In the genomic region with DNA sequence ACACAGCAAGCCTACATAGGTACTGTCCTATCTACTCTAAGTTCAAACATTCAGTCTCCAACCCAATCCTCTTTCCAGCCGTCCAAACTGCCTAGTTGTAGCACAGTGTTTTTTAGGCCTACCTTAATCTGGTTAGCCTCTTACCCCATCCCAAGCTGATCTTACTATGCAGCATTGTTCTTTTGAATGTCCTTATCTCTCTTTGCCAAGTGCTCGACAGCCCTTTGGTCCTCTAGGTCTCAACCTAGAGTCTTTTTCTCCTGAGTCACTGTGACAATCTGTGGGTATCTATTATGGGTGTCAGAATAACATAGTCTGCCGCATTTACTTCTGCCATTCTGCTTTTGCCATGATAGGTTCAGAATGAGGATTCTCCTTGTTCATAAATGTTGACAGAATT, we compare ENCODE assay signal across 32 mouse cellular contexts.
"Had no signal": no experiment of that assay in that cellular context is flagged by ENCODE, and none has a peak within 500 bp of the region (broad histone marks: within the 10 kb centered on the region; RNA-seq: fewer than 3 reads in every experiment).

No protein-coding gene starts in this region.

- H3K27me3 ChIP-seq: limb, embryonic 12.5 days; limb, embryonic 13.5 days; limb, embryonic 15.5 days; liver, embryonic 12.5 days; liver, embryonic 13.5 days; liver, embryonic 15.5 days; lung, embryonic 15.5 days; megakaryocyte, embryonic 14.5 days; midbrain, embryonic 12.5 days; midbrain, embryonic 13.5 days; midbrain, embryonic 15.5 days had no signal

- H3K27ac ChIP-seq: left cerebral cortex, adult 2 months; limb, embryonic 10.5 days; limb, embryonic 12.5 days; limb, embryonic 13.5 days; limb, embryonic 15.5 days; liver, embryonic 12.5 days; liver, embryonic 13.5 days; liver, embryonic 14.5 days; liver, embryonic 15.5 days; lung, embryonic 15.5 days; macrophage; midbrain, embryonic 10.5 days; midbrain, embryonic 12.5 days; midbrain, embryonic 13.5 days; midbrain, embryonic 15.5 days had no signal

- ATAC-seq: liver, embryonic 12.5 days; liver, postnatal 0 days; lung, postnatal 0 days; midbrain, embryonic 13.5 days; midbrain, embryonic 15.5 days; midbrain, embryonic 16.5 days had no signal

- H3K9ac ChIP-seq: limb, embryonic 12.5 days; limb, embryonic 13.5 days; limb, embryonic 15.5 days; liver, embryonic 12.5 days; liver, embryonic 13.5 days; liver, embryonic 14.5 days; liver, embryonic 15.5 days; liver, postnatal 0 days; lung, embryonic 14.5 days; lung, embryonic 15.5 days; midbrain, embryonic 12.5 days; midbrain, embryonic 13.5 days; midbrain, embryonic 15.5 days had no signal

- H3K4me2 ChIP-seq: limb, embryonic 12.5 days; limb, embryonic 13.5 days; limb, embryonic 15.5 days; liver, embryonic 11.5 days; liver, embryonic 12.5 days; liver, embryonic 13.5 days; liver, embryonic 15.5 days; lung, embryonic 14.5 days; lung, embryonic 15.5 days; midbrain, embryonic 11.5 days; midbrain, embryonic 12.5 days; midbrain, embryonic 13.5 days; midbrain, embryonic 15.5 days had no signal

- H3K4me1 ChIP-seq: liver, embryonic 12.5 days; liver, embryonic 13.5 days; liver, embryonic 15.5 days; megakaryocyte, embryonic 14.5 days had no signal

- H3K9me3 ChIP-seq: limb, embryonic 10.5 days; limb, embryonic 12.5 days; limb, embryonic 13.5 days; limb, embryonic 15.5 days; liver, embryonic 12.5 days; liver, embryonic 13.5 days; liver, embryonic 15.5 days; lung, embryonic 15.5 days; midbrain, embryonic 10.5 days; midbrain, embryonic 12.5 days; midbrain, embryonic 13.5 days; midbrain, embryonic 15.5 days had no signal

- H3K4me3 ChIP-seq: left cerebral cortex, adult 2 months; limb, embryonic 10.5 days; limb, embryonic 12.5 days; limb, embryonic 13.5 days; limb, embryonic 15.5 days; liver, embryonic 12.5 days; liver, embryonic 13.5 days; liver, embryonic 15.5 days; lung, embryonic 15.5 days; midbrain, embryonic 10.5 days; midbrain, embryonic 12.5 days; midbrain, embryonic 13.5 days; midbrain, embryonic 15.5 days; myocyte had no signal

- H3K36me3 ChIP-seq: limb, embryonic 15.5 days; liver, embryonic 12.5 days; liver, embryonic 13.5 days; liver, embryonic 15.5 days; lung, embryonic 15.5 days; midbrain, embryonic 10.5 days; midbrain, embryonic 13.5 days; midbrain, embryonic 15.5 days had no signal

- DNase-seq: left cerebral cortex, postnatal 4 days; liver; liver, embryonic 13.5 days; liver, postnatal 0 days; lung, adult 18-20 months; lung, adult 2 months; lung, embryonic 14.5 days; lung, postnatal 10 days; lung, postnatal 14 days; lung, postnatal 36 days; lung, postnatal 4 days; midbrain, embryonic 14.5 days had no signal
